ENCODE assay signal across 15 mouse cellular contexts in the genomic region with DNA sequence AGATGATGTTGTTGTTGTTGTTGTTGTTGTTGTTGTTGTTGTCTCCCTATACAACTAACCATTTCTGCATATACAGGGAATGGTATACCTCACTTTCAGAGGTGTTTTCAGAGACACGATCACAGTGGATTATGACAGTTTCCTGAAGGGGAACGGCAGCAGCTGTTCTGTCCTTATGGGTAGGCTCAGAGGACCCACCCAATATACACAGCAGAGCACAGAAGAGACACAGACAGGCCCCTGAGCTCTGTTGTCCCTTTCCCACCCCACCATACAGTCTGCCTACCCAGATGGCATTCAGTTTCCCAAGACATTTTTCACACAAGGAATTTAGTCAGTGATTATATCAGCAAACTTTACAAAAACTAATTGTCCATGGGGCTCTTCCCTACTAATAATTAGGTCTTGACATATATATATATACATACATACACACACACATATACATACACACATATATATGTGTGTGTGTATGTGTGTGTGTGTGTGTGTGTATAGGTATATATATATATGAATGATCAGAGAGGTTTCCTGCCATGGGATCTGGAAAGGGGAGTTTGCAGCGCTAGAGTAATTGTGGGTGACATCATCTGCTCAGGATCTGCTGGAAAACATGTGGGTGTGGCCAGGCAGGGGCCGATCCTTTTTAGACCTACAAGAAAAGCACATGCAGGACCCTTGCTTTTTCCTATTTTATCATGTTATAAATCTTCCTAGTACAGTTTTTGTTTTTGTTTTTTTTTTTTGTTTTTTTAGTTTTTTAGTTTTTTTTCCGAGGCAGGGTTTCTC. TPM values are rescaled to one million over a fixed set of nuclear protein-coding genes. Genes with fewer than 3 reads are reported as not detected.
DNase-seq lines count a peak whose midpoint lies in the region; ATAC-seq and TF ChIP-seq lines count a peak whose summit lies in the region.
"Had no signal": no experiment of that assay in that cellular context is flagged by ENCODE, and none has a peak within 500 bp of the region (broad histone marks: within the 10 kb centered on the region; RNA-seq: fewer than 3 reads in every experiment).

No protein-coding gene starts in this region.

- 59% methylated on average over 5 of the region's 5 CpGs for WGBS in heart, embryonic 15.5 days
- 65% methylated on average over 5 of the region's 5 CpGs for WGBS in heart, embryonic 11.5 days (ENCODE audit: insufficient replicate concordance)
- WGBS in spleen, adult 2 months, result 51% methylated on average over 5 of the region's 5 CpGs

- no peak for DNase-seq in spleen, adult 2 months (ENCODE audit: low read depth in 1 of 2, low spot score in 2 of 2)
- no peak for DNase-seq in spleen, postnatal 36 days (ENCODE audit: low spot score in 2 of 2)
- DNase-seq in lung, postnatal 10 days, result peak; percentile 51
- DNase-seq in ovary, postnatal 36 days (ENCODE audit: low spot score), result no peak
- no peak for DNase-seq in ovary, postnatal 14 days (ENCODE audit: low spot score)
- DNase-seq in adrenal gland, adult 2 months, result no peak
- DNase-seq: cerebellum, adult 8-10 months; embryo, embryonic 11 days; kidney, adult 2 months; right cerebral cortex, adult 18-20 months had no signal

- peak; percentile 47; the same call in 1 of the 2 replicates for ATAC-seq in heart, embryonic 15.5 days (replicated peaks; ENCODE audit: insufficient number of reproducible peaks, insufficient read depth, low FRiP score, low read depth)
- ATAC-seq in heart, embryonic 11.5 days (replicated peaks; ENCODE audit: insufficient number of reproducible peaks, low FRiP score, low TSS enrichment), result no peak
- ATAC-seq: Patski had no signal

- H3K36me3 ChIP-seq in heart, embryonic 15.5 days, result no peaks in the 10 kb centered on the region
- H3K36me3 ChIP-seq in heart, embryonic 11.5 days (ENCODE audit: control insufficient read depth, insufficient read depth, low read length), result no peaks in the 10 kb centered on the region
- H3K36me3 ChIP-seq in spleen, adult 2 months (ENCODE audit: control insufficient read depth, insufficient read depth, low read length), result no peaks in the 10 kb centered on the region
- H3K36me3 ChIP-seq: hindbrain, embryonic 15.5 days; neural tube, embryonic 15.5 days had no signal

- TF ChIP-seq CTCF in spleen, adult 2 months (IDR thresholded peaks at IDR 0.05; ENCODE audit: extremely low read depth, insufficient read depth, insufficient read length, insufficient replicate concordance), result no peak

- H3K4me1 ChIP-seq in heart, embryonic 15.5 days (replicated peaks), result 0 out of 2 replicates have a peak, but pooled peaks cover 2% of the 10 kb centered on the region
- peaks cover 5% of the 10 kb centered on the region; the same call in 1 of the 2 replicates for H3K4me1 ChIP-seq in heart, embryonic 11.5 days (ENCODE audit: control insufficient read depth, insufficient read depth, low read length)
- H3K4me1 ChIP-seq in spleen, adult 2 months (ENCODE audit: control insufficient read depth, insufficient read depth, insufficient read length), result peaks cover 10% of the 10 kb centered on the region; the same call in 1 of the 2 replicates
- H3K4me1 ChIP-seq: hindbrain, embryonic 15.5 days had no signal

- H3K27ac ChIP-seq in heart, embryonic 15.5 days, result 0 out of 2 replicates have a peak overlapping the region, but pooled peaks have one; percentile 63
- H3K27ac ChIP-seq in heart, embryonic 11.5 days (ENCODE audit: low read depth, low read length), result no peak overlapping the region
- H3K27ac ChIP-seq in spleen, adult 2 months (ENCODE audit: insufficient read depth, low read length), result 0 out of 2 replicates have a peak overlapping the region, but pooled peaks have one; percentile 80
- H3K27ac ChIP-seq: hindbrain, embryonic 15.5 days; neural tube, embryonic 15.5 days had no signal

- H3K4me2 ChIP-seq in heart, embryonic 15.5 days, result no peak overlapping the region
- no peak overlapping the region for H3K4me2 ChIP-seq in heart, embryonic 11.5 days
- H3K4me2 ChIP-seq: hindbrain, embryonic 15.5 days; neural tube, embryonic 15.5 days had no signal

- H3K9ac ChIP-seq in heart, embryonic 15.5 days, result no peak overlapping the region
- H3K9ac ChIP-seq in heart, embryonic 11.5 days (ENCODE audit: low read depth, low read length), result no peak overlapping the region
- H3K9ac ChIP-seq: hindbrain, embryonic 15.5 days; neural tube, embryonic 15.5 days had no signal

- no peaks in the 10 kb centered on the region for H3K9me3 ChIP-seq in heart, embryonic 15.5 days (replicated peaks)
- H3K9me3 ChIP-seq in heart, embryonic 11.5 days (replicated peaks; ENCODE audit: control insufficient read depth, low read length), result no peaks in the 10 kb centered on the region
- H3K9me3 ChIP-seq: hindbrain, embryonic 15.5 days; neural tube, embryonic 15.5 days had no signal

- H3K27me3 ChIP-seq in heart, embryonic 15.5 days, result no peaks in the 10 kb centered on the region
- no peaks in the 10 kb centered on the region for H3K27me3 ChIP-seq in heart, embryonic 11.5 days (ENCODE audit: control insufficient read depth, insufficient read depth, low read length)
- H3K27me3 ChIP-seq in spleen, adult 2 months (ENCODE audit: control insufficient read depth, insufficient read depth, low read length), result no peaks in the 10 kb centered on the region
- H3K27me3 ChIP-seq: hindbrain, embryonic 15.5 days; neural tube, embryonic 15.5 days; Patski had no signal

- H3K4me3 ChIP-seq in heart, embryonic 15.5 days, result no peak overlapping the region
- no peak overlapping the region for H3K4me3 ChIP-seq in heart, embryonic 11.5 days (ENCODE audit: low read depth, low read length)
- no peak overlapping the region for H3K4me3 ChIP-seq in spleen, adult 2 months (ENCODE audit: extremely low read depth, insufficient read depth, insufficient read length)
- H3K4me3 ChIP-seq: hindbrain, embryonic 15.5 days; neural tube, embryonic 15.5 days had no signal

- TF ChIP-seq POLR2A in spleen, adult 2 months (IDR thresholded peaks at IDR 0.05; ENCODE audit: low read depth, low read length), result no peak

RNA-seq across cellular contexts. Expression of gene Lrrc8b, which starts 26.8 kb away (rescaled TPM):
- polyA plus RNA-seq in heart, embryonic 15.5 days (2015; fragmentation: Nextera tagmentation; extraction: Ambion mirVana), result 2.9 and 3.9 TPM in 2 replicates
- 6.2 and 8.0 TPM in 2 replicates for polyA plus RNA-seq in heart, embryonic 11.5 days (2014; fragmentation: Nextera tagmentation; extraction: Ambion mirVana)
- polyA plus RNA-seq in spleen, adult 2 months (2012; rRNA removed), result 3.0 and 4.1 TPM in 2 replicates
- total RNA-seq in adrenal gland, adult 2 months (2021), result 100 to 1,000 TPM in 1 of 2 experiments, 10 to 100 TPM in 1; 82.8 to 115 TPM
- polyA plus RNA-seq in adrenal gland, adult 2 months (2012; rRNA removed), result 23.9 and 38.7 TPM in 2 replicates
